Mouse (Mus musculus) heart, postnatal 4 days (tissue): Measurements from ENCODE around the gene Liph. TPM values are rescaled to one million over a fixed set of nuclear protein-coding genes. Genes with fewer than 3 reads are reported as not detected.
"Not testable (repeated sequence)": the region's sequence is repeated elsewhere in the genome, so short reads cannot be mapped to it uniquely, and the experiment has no call there.

Source experiments
- DNase-seq: peaks from one replicate; pipeline ENCODE4 v3.0.0; 2021
- total RNA-seq, 2 experiments: library from RNA; stranded (reverse); gene quantifications; 2 replicates each; pipeline ENCODE4 v1.2.3; 2021

Gene Liph
- under 1 TPM in 1 of 2 experiments, not detected in 1; 0.17 TPM for total RNA-seq

DNA sequence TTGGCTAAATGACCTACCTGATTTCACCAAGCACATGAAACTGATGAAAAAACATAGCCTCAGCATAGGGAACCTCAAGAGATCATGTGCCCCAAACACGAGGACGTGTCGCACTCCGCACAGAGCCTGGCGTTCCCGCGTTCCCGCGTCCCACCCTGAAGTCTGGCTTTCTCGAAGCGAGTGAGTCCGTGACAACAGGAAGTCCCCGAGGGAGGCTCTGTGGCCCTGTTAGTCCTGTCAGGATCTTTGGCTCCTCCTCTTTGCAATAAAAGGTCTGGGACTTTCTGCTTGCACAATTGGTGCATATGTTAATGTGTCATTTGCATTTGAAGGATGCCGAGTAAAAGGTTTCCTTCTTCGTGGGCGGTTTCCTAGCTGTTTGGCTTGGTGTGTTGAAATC, at the start of gene Liph:
TSS of gene Liph (minus strand) at position 360 of the 400 bp plus-strand sequence.
- peak; percentile 18 for DNase-seq

DNA sequence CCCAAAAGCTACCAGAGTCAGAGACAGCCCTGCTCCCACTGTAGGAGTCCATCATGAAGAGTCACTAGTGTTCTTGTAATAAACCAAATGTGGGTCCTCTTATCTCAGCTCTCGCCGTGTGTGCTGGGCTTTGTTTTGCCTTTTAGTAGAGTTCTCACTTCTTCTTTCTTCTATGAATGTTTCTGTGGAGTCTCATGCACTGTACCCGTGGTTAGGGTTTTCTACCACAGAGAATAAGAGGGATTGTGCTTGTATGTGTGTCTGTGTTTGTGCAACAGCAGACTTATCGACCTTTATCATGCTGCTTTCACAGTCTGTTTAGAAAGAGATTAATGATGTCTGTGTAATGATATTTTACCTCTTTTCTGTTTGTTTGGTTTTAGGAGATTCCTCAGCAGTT, 48.4 kb upstream of the Liph start:
- no peak for DNase-seq

DNA sequence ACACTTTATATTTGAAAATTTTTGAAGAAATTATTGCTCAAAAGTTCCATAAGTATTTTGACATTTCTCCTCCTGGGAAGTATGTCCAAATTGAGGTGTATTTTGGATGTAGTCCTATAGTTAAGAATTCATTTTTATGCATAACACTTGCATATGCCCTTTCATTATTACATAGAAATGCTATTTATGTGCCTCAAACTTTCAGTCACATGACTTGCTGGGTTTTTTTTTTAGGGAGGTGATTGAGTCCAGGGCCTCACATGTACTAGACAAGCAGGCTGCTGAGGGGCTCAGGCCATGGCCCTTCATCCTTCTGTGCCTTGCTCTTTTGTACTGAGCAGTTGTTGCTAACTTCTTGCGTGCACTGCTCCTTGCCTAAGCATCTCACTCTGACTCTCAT, 44.5 kb upstream of the Liph start:
- DNase-seq: no peak

DNA sequence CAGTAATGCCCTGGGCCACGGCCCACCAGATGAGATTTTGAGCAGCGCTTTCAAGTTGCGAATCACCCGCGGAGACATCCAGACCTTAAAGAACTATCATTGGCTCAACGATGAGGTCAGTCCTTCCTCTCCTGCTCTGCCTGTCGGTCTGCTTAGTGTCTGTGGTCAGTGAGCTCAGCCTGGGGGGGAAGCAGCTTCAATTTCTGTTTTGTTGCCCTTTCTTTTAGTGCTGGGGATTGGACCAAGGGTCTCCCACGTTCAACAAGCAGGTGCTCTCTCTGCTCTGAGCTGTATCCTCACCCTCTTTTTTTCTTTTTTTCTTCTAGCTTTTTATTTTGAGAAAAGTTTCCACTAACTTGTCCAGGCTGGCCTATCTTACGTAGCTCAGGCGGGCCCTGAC, 43.1 kb upstream of the Liph start:
- no peak for DNase-seq

DNA sequence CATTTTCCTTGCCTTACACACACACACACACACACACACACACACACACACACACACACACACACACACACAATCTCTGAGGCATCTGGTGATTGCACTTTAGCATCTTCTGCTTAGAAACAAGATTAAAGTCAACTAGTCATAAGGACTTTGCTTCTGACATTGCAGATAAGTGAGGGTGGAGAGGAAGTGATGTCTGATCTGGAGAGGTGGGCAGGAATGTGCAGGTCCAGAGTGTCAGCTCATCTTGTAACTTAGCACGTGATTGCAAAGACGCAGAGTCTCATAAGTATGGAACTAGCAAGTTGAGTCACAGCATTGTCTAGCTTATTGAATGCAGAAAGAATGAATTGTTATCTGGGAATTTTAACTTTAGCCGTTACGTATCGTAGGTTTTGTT, 32.0 kb upstream of the Liph start:
- DNase-seq: no peak

DNA sequence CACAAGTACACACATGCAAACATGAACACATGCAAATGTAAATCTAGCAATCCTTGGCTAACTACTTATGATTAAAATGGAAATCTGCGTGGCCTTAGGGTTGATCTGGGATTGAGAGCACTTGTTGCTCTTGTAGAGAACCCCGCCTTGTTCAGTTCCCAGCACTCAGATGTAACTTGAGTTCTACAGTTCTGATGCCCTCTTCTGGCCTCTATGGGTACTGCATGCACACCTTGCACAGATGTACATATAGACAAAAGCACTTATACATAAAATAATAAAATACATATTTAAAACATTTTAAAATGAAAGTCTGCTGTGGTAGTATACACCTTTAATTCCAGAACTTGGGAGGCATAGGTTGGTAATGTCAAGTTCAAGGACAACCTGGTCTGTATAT, 26.7 kb upstream of the Liph start:
- DNase-seq: peak; percentile 23

DNA sequence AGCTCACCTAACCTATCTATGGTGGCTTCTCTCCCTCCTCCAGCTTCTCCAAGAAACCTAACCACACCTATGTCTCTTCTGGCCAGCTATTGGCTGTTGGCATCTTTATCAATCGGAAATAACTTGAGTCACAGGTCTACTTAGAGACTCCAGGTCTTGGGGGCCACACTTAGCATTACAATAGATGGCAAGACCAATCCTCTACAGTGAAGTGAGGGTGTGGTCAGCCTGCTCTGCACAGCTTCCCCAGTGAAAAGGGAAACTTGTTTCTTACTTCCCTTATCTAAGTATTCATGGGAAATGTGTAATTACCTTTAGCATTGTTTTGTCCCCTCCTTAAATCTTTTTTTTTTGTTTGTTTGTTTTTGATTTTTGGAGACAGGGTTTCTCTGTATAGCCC, 20.1 kb upstream of the Liph start:
- DNase-seq: no peak

DNA sequence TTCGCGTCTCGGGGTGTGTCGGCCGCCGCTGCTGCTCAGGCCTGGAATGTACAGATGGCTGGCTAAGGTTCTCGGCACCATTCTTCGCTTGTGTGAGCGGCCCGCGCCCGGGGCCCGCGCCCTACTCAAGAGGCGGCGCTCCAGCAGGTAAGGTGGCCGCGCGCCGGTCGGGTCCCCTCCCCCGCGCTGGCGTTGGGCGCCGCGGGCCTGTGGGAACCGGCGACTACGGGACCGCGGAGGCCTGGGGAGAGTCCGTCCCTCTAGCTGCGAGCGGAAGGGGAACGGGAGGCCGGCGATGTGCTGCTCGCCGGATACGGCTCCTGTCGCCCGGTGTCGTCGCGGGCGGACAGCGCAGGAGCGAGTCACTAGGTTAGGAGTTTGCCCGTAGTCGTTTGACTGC, 14.1 kb upstream of the Liph start:
- no peak for DNase-seq

DNA sequence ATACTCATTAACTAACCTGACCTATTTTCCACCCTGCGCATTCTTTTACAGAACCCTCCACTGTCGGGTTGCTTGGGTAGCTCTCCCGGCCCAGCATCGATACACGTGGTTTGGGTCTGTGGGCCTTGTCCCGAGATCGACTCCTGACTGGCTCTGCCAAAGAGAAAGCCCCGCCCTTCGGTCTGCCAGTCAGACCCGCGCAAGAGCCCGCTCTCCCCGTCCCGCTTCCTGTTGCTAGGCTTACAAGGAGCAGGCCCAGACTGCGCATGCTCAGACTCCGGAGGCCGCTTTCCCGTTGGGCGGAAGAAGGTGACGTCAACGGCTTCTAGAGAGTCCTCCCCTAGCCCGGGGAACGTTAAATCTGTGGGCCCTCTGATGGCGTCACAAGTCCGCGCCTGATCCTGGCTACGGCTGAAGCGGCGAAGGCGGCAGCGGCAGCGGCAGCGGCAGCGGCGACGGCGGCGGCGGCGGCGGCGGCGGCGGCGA, 13.7 kb upstream of the Liph start, which contains the start of gene Senp2:
TSS of gene Senp2 (plus strand) at position 386 of the 486 bp plus-strand sequence.
- peak; percentile 100 for DNase-seq

DNA sequence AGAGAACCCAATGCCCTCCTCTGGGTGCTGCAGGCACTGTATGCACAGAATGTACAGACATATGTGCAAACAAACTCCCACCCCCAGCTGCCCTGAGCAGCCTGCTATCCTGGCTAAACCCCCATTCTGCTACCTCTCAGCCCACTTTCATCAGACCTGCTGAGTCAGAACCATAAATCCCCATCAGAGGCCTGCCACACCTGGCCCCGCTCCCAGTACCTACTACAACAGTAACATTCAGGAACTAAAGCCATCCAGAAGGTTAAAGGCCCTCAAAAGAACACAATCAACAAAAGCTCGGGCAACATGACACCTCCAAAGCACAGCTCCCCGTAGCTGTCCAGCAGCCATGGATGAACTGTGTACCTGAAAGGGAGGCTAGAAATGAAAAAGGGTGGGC, 6.1 kb upstream of the Liph start:
- no peak for DNase-seq

DNA sequence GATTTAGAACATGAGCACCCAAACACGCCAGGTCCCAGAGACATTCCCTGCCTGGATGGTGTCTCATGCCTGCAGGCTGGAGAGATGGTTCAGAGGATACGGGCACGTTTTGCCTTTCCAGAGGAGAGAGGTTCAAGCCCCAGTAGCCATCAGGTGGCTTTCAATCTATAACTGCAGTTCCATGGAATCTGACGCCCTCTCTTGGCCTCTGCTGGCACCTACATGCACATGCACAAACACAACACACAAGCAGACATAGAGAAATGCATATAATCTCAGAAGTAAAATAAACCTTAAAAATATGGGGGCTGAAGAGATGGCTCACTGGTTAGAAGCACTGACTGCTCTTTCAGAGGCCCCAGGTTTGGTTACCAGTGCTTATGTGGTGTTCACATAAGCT, 5.7 kb upstream of the Liph start:
- DNase-seq: no peak

DNA sequence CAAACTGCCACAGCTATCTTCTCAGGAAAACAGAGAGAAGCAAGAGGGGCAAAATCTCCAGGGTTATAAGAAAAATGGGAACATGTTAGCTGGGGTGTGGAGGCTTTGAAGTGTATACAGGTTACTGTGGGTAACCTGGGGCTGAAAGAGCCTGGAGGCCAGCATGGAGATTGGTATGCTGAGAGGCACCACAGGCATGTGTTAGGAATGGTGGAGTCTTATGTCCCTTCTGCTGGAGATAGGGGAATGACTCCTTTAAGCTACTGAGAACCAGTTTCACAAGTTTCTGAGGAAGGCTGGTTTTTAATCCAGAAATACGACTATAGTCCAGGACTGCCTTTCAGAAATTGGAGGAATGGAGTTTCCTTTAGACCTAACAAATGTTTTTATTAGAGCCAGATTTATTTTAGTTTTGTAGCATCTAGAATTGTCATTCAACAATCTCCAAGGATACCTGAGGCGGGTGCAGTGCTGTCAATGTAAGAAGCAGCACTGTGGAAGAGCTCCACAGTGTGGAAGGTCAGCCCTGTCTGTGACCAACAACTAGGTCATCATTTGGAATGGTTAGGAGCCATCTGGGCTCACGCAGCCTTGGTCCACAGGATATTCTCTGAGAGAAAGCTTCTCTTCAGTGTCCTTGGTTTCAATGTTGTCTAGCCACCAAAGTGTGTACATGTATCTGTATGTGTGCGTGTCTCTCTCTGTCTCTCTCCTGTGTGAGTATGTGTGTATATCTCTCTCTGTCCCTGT, 4.7 kb upstream of the Liph start:
- no peak for DNase-seq

DNA sequence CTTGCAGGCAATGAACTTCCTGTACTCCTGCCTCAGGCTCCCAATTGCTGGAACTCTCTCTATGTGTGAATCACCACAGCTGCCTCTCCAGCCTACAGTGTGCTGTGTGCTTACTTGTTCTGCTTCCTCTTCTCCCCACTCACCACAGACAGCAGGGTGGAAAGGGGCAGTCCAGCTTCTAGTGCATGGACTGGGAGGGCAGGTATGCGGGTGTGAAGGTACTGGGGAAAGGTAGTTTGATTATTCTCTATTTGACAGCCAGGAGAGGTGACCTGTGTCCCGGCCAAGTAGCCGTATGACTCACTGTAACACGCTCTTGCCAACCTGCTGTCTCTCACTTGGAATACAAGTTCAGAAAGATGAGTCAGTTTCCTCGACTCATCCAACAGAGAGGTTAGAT, 2.6 kb upstream of the Liph start:
- DNase-seq: no peak

DNA sequence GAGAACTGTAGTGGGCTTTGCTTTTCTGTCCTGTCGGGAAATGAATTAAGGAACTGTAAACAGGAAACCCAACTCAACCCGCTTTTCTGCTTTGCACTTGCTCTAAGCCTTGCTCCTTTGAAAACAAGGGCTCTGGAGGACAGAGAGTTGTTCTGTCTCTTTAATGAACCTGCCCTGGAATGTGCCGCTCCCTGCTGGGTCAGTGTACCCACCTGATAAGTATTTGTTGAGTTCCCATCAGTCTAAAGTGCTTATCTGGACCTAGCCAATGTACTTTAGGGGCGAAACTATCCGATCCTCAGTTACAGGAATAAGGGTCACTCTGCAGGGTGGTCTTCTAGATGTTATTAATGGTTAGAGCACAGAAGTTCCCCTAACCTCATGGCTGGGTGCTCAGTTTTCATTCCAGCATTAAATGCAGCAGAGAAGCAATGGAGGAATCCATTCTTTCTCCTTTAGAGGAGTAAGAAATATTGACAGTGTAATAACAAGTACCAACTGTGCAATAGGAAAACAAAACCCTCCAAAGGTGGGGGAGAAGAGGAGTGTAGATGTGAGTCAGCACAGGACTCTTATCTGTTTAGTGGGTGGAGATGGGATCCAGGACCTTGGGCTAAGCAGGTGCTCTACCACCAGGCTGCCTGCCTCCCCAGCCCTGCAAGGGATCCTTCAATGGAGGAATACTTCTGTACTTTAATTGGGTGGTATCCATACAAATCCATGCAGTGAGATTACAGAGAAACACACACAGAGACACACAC, 1.6 kb upstream of the Liph start:
- no peak for DNase-seq

DNA sequence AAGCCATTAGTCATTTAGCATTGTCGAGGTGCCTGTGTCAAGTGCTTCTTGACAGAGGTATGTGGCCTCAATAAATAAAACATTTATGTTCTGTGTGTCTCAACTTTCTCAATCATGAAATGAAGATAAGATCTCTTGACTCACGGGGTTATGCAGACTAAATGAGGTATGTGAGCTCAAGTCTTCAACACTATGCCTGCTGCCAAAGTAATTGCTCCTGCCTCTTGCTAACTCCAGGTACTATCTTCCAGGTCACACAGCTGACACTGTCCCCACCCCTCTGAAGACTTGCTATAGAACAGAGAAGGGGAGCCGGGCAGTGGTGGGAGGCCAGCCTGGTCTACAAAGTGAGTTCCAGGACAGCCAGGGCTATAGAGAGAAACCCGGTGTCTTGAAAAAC, 939 bp upstream of the Liph start:
- no peak for DNase-seq

DNA sequence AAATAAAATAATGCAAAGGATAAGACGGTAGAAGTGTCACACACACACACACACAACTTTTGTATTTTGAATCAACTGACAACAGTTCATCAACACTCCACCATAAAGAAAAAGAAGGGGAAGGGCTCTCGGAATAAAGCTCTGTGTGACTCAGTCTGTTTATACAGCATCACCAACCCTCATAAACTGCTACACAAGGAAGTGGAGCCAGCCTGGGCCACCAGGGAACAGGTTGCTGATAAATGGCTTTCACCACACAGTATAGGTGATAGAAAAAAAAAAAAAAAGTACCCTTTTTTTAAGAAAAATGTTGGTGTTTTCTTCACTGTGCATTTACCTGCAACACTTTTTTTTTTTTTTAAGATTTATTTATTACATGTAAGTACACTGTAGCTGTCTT, 3.7 kb downstream of the Liph start:
- no peak for DNase-seq

DNA sequence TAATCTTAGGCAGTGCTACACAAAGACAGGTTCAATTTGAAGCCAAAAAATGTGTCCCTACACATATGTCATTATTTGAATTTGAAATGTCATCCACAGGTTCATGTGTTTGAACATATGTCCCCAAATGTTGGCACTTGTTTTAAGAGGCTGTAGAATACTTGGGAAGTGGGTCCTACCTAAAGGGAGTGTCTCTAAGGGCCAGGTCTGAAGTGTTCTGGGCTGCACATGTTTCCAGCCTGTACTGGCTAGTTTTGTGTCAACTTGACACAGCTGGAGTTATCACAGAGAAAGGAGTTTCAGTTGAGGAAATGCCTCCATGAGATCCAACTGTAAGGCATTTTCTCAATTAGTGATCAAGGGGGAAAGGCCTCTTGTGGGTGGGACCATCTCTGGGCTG, 4.6 kb downstream of the Liph start:
- not testable (repeated sequence) for DNase-seq

DNA sequence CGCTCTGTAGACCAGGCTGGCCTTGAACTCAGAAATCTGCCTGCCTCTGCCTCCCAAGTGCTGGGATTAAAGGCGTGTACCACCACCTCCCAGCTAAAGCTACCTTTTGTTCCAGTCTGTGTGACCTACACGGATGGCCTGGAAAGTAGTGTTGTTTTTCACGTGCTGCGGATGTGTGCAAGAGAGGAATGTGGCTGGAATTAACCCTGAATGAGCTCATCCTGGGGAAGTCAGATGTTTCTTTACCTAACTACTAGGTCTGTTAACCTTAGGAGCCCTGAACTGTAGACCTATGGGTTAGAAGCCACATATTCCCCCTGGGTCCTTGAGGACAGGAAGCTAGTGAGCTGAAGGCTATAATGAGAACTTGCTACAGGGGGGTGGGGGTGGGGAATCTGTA, 7.5 kb downstream of the Liph start:
- no peak for DNase-seq

DNA sequence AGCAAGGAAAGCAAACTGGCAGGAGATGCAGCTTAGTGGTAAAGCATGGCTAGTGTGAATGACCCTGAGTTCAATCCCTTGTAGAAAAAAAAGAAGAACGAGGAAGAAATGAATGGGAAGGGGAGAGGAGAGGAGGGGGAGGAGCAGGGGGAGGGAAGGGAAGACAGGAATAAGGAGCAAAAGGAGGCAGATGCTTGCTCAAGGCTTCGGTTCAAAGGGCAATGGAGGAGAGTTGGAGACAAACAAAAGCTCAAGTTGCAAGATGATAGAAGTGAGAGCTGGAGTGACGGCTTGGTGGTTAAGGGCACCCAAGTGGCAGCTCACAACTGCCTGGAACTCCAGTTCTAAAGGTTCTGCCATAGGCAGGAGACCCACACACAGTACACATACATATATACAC, 9.3 kb downstream of the Liph start:
- no peak for DNase-seq

DNA sequence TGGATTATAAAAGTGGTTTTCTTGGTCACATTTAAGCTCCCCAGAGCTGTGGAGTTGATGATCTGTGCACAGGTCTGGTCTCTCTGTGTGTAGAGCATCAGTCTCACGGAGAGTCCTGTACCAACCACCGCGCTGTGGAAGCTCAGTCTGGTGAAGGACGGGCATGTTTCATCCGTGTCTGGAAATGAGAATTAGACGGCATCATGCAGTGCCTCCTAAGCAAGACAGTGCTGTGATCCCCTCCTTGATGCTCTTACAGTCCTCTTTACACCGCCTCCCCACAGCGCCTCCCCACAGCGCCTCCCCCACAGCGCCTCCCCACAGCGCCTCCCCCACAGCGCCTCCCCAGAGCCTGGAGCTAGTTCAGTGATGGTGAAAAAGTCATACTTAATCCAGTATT, 11.4 kb downstream of the Liph start:
- DNase-seq: no peak

DNA sequence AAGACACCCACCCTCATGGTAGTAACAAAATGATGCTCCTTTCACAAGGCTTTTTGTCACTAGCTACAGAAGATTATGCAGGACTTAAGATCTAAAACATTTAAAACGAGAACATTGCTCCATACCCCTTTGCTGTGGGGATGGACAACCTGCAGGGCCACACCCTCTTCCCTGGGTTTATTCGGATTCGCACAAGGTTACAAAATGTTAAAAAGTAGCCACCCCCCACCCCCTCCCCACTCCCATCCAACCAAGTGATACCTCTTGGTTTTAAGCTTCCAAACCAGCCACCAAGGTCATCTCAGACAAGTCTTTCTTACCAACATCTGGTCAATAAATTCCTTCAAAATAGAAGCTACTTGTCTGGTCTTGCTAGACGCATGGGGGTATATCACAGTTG, 11.9 kb downstream of the Liph start:
- DNase-seq: no peak

DNA sequence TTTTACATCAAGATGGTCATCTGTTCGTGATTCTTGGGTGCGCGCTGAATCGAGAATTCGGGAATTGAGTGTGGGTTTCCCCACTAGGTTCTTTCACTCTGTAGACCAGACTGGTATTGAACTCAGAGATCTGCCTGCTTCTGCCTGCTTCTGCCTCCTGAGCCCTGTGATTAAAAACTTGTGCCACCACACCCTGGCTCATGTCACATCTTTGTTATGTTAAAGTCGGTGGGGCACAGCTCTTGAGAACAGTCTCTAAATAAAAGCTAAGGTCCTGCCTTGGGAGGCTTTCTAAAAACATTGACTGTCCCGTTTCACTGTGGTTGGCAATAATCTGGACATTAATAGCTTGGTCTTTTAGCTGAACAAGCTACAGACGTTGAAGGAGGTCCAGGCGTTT, 12.3 kb downstream of the Liph start:
- DNase-seq: no peak

DNA sequence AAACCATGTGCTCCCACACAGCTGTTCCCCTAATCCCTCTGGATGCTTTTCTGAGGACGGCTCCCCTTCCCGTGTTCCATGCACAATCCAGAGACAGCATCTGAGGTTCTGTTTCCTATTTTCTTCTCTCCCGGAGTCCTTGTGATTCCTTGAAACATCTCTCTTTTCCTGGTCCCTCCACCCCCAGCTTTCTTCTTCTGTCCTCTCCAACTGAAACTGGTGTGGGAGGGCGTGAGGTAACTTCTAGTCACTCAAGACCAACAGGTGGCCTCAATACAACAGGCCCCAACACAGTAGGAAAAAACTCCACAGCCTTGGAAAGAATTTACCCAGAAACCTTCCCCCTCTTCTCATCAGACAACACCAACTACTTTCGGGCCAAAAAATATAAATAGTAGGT, 18.1 kb downstream of the Liph start:
- no peak for DNase-seq

DNA sequence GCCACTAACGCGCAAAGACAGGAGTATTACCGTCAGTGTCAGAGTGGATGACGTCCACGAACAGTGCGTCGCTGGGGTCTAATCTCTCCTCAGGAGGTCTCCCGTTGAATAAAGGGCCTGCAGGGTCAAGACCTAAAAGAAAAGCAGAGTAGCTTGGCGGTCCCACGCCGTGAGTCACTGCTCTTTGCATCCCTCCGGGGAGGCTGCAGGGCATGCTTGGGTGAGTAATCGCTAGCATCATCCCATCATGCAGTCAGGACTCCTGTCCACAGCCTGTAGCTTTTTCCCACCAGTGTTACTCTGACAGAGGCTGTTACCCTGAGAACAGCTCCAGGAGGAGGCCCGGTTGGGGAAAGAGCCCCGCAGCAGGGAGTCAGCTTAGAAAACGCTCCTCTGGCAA, 19.3 kb downstream of the Liph start:
- DNase-seq: peak; percentile 17
